Mouse (Mus musculus) hindbrain, embryonic 10.5 days (tissue): ENCODE data around the gene Calhm4. TPM values are rescaled to one million over a fixed set of nuclear protein-coding genes. Genes with fewer than 3 reads are reported as not detected.
"Not testable (repeated sequence)": the region's sequence is repeated elsewhere in the genome, so short reads cannot be mapped to it uniquely, and the experiment has no call there.

Experiments used
- DNase-seq: peaks from one replicate; pipeline ENCODE4 v3.0.0-alpha.2; 2017; ENCODE audit warnings: low spot score
- H3K27ac ChIP-seq: fragments of 300-500 bp; sonication (generic); 2 replicates; pipeline ENCODE4 v1.5.1; 2016; ENCODE audit warnings: mild to moderate bottlenecking, moderate library complexity
- H3K27me3 ChIP-seq: fragments of 300-500 bp; sonication (generic); 2 replicates; pipeline ENCODE4 v1.6.1; 2016; ENCODE audit warnings: mild to moderate bottlenecking; ENCODE audit not compliant: poor library complexity, insufficient read depth, severe bottlenecking
- H3K36me3 ChIP-seq: fragments of 300-500 bp; sonication (generic); 2 replicates; pipeline ENCODE4 v1.6.1; 2016; ENCODE audit warnings: mild to moderate bottlenecking, moderate library complexity
- H3K4me1 ChIP-seq: fragments of 300-500 bp; sonication (generic); replicated peaks from 2 replicates; pipeline ENCODE4 v1.6.1; 2016; ENCODE audit warnings: mild to moderate bottlenecking
- H3K4me3 ChIP-seq: fragments of 300-500 bp; sonication (generic); 2 replicates; pipeline ENCODE4 v1.5.1; 2016; ENCODE audit warnings: mild to moderate bottlenecking, moderate library complexity
- H3K9me3 ChIP-seq: fragments of 300-500 bp; sonication (generic); 2 replicates; pipeline ENCODE4 v1.6.1; 2016; ENCODE audit warnings: mild to moderate bottlenecking, moderate library complexity
- WGBS: fragments of 180-500 bp; shearing (Covaris S2); methylation state at CpG from one replicate; pipeline ENCODE4 v1.1.7; 2016; 5-methylcytosine and 5-hydroxymethylcytosine counted together
- polyA plus RNA-seq: library from polyadenylated mRNA; unstranded; fragments of >200 nt; fragmentation: Nextera tagmentation; extraction: Ambion mirVana; gene quantifications from 2 replicates; pipeline ENCODE4 v1.2.1, GENCODE M21; 2016

Gene Calhm4
- polyA plus RNA-seq, 1 experiment from 2014 or later, result not detected

- WGBS, result 22% methylated on average over 22 of the region's 22 CpGs
- Histone ChIP-seq H3K4me1 (0 out of 2 replicates have a peak, but pooled peaks cover 4% of the 10 kb centered on the region), H3K9me3 (no peaks in the 10 kb centered on the region), H3K36me3 (no peaks in the 10 kb centered on the region), H3K27me3 (no peaks in the 10 kb centered on the region), H3K4me3 (peak overlapping the region; percentile 25), H3K27ac (0 out of 2 replicates have a peak overlapping the region, but pooled peaks have one; percentile 53)
- peak; percentile 82 for DNase-seq
These were observed 10.3 kb downstream of the Calhm4 start for GRCm38 (mm10) chr10:34033630-34034305.

- no peaks in the 10 kb centered on the region for H3K9me3 ChIP-seq
- H3K36me3 ChIP-seq, result no peaks in the 10 kb centered on the region
- no peak for DNase-seq
- 81% methylated on average over 5 of the region's 5 CpGs for WGBS
- no peaks in the 10 kb centered on the region for H3K27me3 ChIP-seq
- no peak overlapping the region for H3K4me3 ChIP-seq
- 0 out of 2 replicates have a peak, but pooled peaks cover 4% of the 10 kb centered on the region for H3K4me1 ChIP-seq
- no peak overlapping the region for H3K27ac ChIP-seq
These were observed 13.8 kb downstream of the Calhm4 start for GRCm38 (mm10) chr10:34030322-34030721.

GRCm38 (mm10) chr10:34019302-34020075, 24.6 kb downstream of the Calhm4 start, which contains the start of gene Rwdd1:
TSS of gene Rwdd1 (minus strand) at chr10:34019624.
- WGBS, result under 1% methylated on average over 82 of the region's 82 CpGs
- peak within 1 kb of the TSS; percentile 95 for H3K27ac ChIP-seq
- peak; percentile 99 for DNase-seq

GRCm38 (mm10) chr10:34018746-34019301, 25.3 kb downstream of the Calhm4 start:
- no peaks in the 10 kb centered on the region for H3K27me3 ChIP-seq
- peak overlapping the region; percentile 95 for H3K27ac ChIP-seq
- WGBS, result under 1% methylated on average over 21 of the region's 21 CpGs
- peak overlapping the region; percentile 93 for H3K4me3 ChIP-seq
- peaks cover 19% of the 10 kb centered on the region for H3K4me1 ChIP-seq
- H3K9me3 ChIP-seq, result no peaks in the 10 kb centered on the region
- no peak for DNase-seq
- H3K36me3 ChIP-seq, result peaks cover 12% of the 10 kb centered on the region; the same call in 1 of the 2 replicates

More at GRCm38 (mm10) chr10:34019302-34020075, 24.6 kb downstream of the Calhm4 start, which contains the start of gene Rwdd1:
- peaks cover 19% of the 10 kb centered on the region for H3K4me1 ChIP-seq
- peak within 1 kb of the TSS; percentile 93 for H3K4me3 ChIP-seq
- H3K36me3 ChIP-seq, result peaks cover 12% of the 10 kb centered on the region; the same call in 1 of the 2 replicates
- H3K9me3 ChIP-seq, result no peaks in the 10 kb centered on the region
- H3K27me3 ChIP-seq, result no peaks in the 10 kb centered on the region

- 82% methylated on average over 2 of the region's 2 CpGs for WGBS
- Histone ChIP-seq H3K4me1 (peaks cover 6% of the 10 kb centered on the region), H3K27ac (no peak overlapping the region), H3K36me3 (peaks cover 41% of the 10 kb centered on the region), H3K27me3 (no peaks in the 10 kb centered on the region), H3K4me3 (no peak overlapping the region), H3K9me3 (no peaks in the 10 kb centered on the region)
- DNase-seq, result no peak
These were observed 30.9 kb downstream of the Calhm4 start for GRCm38 (mm10) chr10:34013241-34013640.

GRCm38 (mm10) chr10:34012581-34012980, 31.5 kb downstream of the Calhm4 start:
- peaks cover 47% of the 10 kb centered on the region for H3K36me3 ChIP-seq
- no peaks in the 10 kb centered on the region for H3K27me3 ChIP-seq
- WGBS, result 98% methylated on average over 4 of the region's 4 CpGs
- no peak for DNase-seq
- no peak overlapping the region for H3K4me3 ChIP-seq
- no peak overlapping the region for H3K27ac ChIP-seq
- no peaks in the 10 kb centered on the region for H3K4me1 ChIP-seq
- H3K9me3 ChIP-seq, result no peaks in the 10 kb centered on the region

- no peak for DNase-seq
- Histone ChIP-seq H3K4me3 (no peak overlapping the region), H3K4me1 (no peaks in the 10 kb centered on the region), H3K27ac (no peak overlapping the region), H3K27me3 (no peaks in the 10 kb centered on the region), H3K9me3 (no peaks in the 10 kb centered on the region), H3K36me3 (peaks cover 97% of the 10 kb centered on the region)
These were observed 45.7 kb downstream of the Calhm4 start for GRCm38 (mm10) chr10:33998397-33998796.

GRCm38 (mm10) chr10:33996686-33997085, 47.4 kb downstream of the Calhm4 start:
- H3K27ac ChIP-seq, H3K4me3 ChIP-seq, H3K4me1 ChIP-seq, DNase-seq, H3K27me3 ChIP-seq, H3K9me3 ChIP-seq: not testable (repeated sequence)
- 90% methylated on average over 6 of the region's 8 CpGs for WGBS
- H3K36me3 ChIP-seq, result peaks cover 98% of the 10 kb centered on the region

Other genes starting within 250 kb of the Calhm4 start
- gene Sult3a1, start 186.6 kb downstream of the Calhm4 start, polyA plus RNA-seq, result not detected in 2 replicates
- gene Rsph4a, start 139.2 kb downstream of the Calhm4 start, polyA plus RNA-seq, result 0.19 and 0.98 TPM in 2 replicates
- gene Zup1, start 93.0 kb downstream of the Calhm4 start, polyA plus RNA-seq, result 19.4 and 21.4 TPM in 2 replicates
- 126 and 143 TPM in 2 replicates for gene Rwdd1, start 24.7 kb downstream of the Calhm4 start, polyA plus RNA-seq
- not detected in 2 replicates for gene Trappc3l, start 6.7 kb downstream of the Calhm4 start, polyA plus RNA-seq
- 0.08 and 0.10 TPM in 2 replicates for gene Calhm5, start 52.2 kb upstream of the Calhm4 start, polyA plus RNA-seq
- 0.24 and 0.54 TPM in 2 replicates for gene Calhm6, start 83.7 kb upstream of the Calhm4 start, polyA plus RNA-seq
- 18.4 and 25.1 TPM in 2 replicates for gene Dse, start 163.4 kb upstream of the Calhm4 start, polyA plus RNA-seq
- gene Tspyl1, start 237.9 kb upstream of the Calhm4 start, polyA plus RNA-seq, result 70.1 and 83.3 TPM in 2 replicates